Mouse (Mus musculus) adrenal gland, adult 18-20 months (tissue): Measurements from ENCODE around the gene Gm3115. TPM values are rescaled to one million over a fixed set of nuclear protein-coding genes. Genes with fewer than 3 reads are reported as not detected.
"Not testable (repeated sequence)": the region's sequence is repeated elsewhere in the genome, so short reads cannot be mapped to it uniquely, and the experiment has no call there.

ENCODE experiments used
- DNase-seq, 2 experiments: peaks; one replicate each; pipeline ENCODE4 v3.0.0; 2021 to 2022; ENCODE audit warnings: low spot score in 2 of 2
- long read RNA-seq, 2 experiments: library from polyadenylated mRNA; stranded (forward); transcript quantifications; one replicate each; pipeline ENCODE4 v2.0.0; 2021
- total RNA-seq, 2 experiments: library from RNA; stranded (reverse); gene quantifications; 1 replicate in 1 of 2; 2 replicates in 1 of 2; pipeline ENCODE4 v1.2.3; 2021

Gene Gm3115
- total RNA-seq: not detected
- long read RNA-seq, experiment 1: 0 reads
- long read RNA-seq, experiment 2: 0 reads

- DNase-seq: not testable (repeated sequence)
Measured at GRCm38 (mm10) chr14:4083820-4084219, at the start of gene Gm3115. Gene Gm3115 (plus strand): TSS chr14:4084120.

GRCm38 (mm10) chr14:4110426-4110825 is 26.5 kb downstream of the Gm3115 start, which contains the start of gene Gm8108:
Gene Gm8108 (plus strand): TSS chr14:4110526.
- DNase-seq: not testable (repeated sequence)

GRCm38 (mm10) chr14:4141646-4142045 is 57.7 kb downstream of the Gm3115 start:
- DNase-seq: not testable (repeated sequence)

Other genes with a start within 250 kb of the Gm3115 start
- gene Gm3033, start 237.9 kb upstream of the Gm3115 start, total RNA-seq: not detected
- gene Gm2916, start 199.9 kb upstream of the Gm3115 start, total RNA-seq: not detected
- gene Gm3029, start 152.4 kb upstream of the Gm3115 start, total RNA-seq: not detected
- not detected for gene Gm3095, start 120.6 kb upstream of the Gm3115 start, total RNA-seq
- not detected for gene Gm3099, start 85.7 kb upstream of the Gm3115 start, total RNA-seq
- under 1 TPM in 1 of 2 experiments, not detected in 1; 0.40 TPM for gene Gm5796, start 60.2 kb upstream of the Gm3115 start, total RNA-seq
- gene Gm8108, start 26.4 kb downstream of the Gm3115 start, total RNA-seq: under 1 TPM; 0.32 to 0.36 TPM
- not detected for gene Gm3127, start 80.9 kb downstream of the Gm3115 start, total RNA-seq
- not detected for gene Gm2974, start 98.5 kb downstream of the Gm3115 start, total RNA-seq
- gene Gm3138, start 165.5 kb downstream of the Gm3115 start, total RNA-seq: not detected
- gene Gm3149, start 233.2 kb downstream of the Gm3115 start, total RNA-seq: not detected